Mouse (Mus musculus) CH12.LX (cell line): Measurements from ENCODE around the gene Abca2.

Experiments used
- CTCF ChIP-seq, 2 experiments: IDR thresholded peaks in 1 of 2; conservative IDR thresholded peaks in 1 of 2; 2 replicates each; pipeline ENCODE4 v1.5.1; 2011 to 2012; ENCODE audit warnings: low read depth in 2 of 2, low read length in 2 of 2, improper control_type of control experiment in 1 of 2, inconsistent platforms in 1 of 2, mild to moderate bottlenecking in 1 of 2, moderate library complexity in 1 of 2
- JUND ChIP-seq: conservative IDR thresholded peaks from 2 replicates; pipeline ENCODE4 v1.6.1; 2011; ENCODE audit warnings: low read depth, low read length, improper control_type of control experiment
- RCOR1 ChIP-seq: conservative IDR thresholded peaks from 2 replicates; pipeline ENCODE4 v1.6.1; 2012; ENCODE audit warnings: low read depth, mild to moderate bottlenecking, inconsistent platforms, low read length, improper control_type of control experiment

DNA sequence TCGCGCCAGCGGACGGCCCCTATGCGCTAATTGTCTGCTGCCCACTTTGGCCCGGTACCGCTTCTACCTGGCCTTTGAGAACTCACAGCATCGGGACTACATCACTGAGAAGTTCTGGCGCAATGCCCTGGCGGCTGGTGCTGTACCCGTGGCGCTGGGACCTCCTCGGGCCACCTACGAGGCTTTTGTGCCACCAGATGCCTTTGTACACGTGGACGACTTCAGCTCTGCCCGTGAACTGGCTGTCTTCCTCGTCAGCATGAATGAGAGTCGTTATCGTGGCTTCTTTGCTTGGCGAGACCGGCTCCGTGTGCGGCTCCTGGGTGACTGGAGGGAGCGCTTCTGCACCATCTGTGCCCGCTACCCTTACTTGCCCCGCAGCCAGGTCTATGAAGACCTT lies 3.0 kb upstream of the Abca2 start:
- TF ChIP-seq CTCF (conservative IDR thresholded peaks at IDR 0.05 in 1 of 2, IDR thresholded peaks at IDR 0.05 in 1 of 2; ENCODE audit: low read depth in 2 of 2, low read length in 2 of 2) (no peak), JUND (no peak), RCOR1 (no peak)
